Mouse (Mus musculus) liver, postnatal 0 days (tissue): ENCODE data around the gene Ddx19b.

Experiments
- CTCF ChIP-seq: sonication (generic); IDR thresholded peaks from 2 replicates; pipeline ENCODE4 v1.5.1; 2016; ENCODE audit warnings: antibody characterized with exemption, low read depth
- EP300 ChIP-seq: IDR thresholded peaks from 2 replicates; pipeline ENCODE4 v1.6.1; 2016; ENCODE audit warnings: antibody characterized with exemption, low read depth, mild to moderate bottlenecking

- TF ChIP-seq CTCF: no peak
- no peak for TF ChIP-seq EP300
Observed at GRCm38 (mm10) chr8:110981304-110981703, 50.2 kb downstream of the Ddx19b start.
